Mouse (Mus musculus) heart, postnatal 14 days (tissue): Measurements from ENCODE around the gene Chchd6. TPM values are rescaled to one million over a fixed set of nuclear protein-coding genes. Genes with fewer than 3 reads are reported as not detected.

Experiments
- DNase-seq, 2 experiments: peaks; one replicate each; pipeline ENCODE4 v3.0.0; 2021 to 2022
- intact Hi-C: fragments of 180-260 bp; cut with DNase I; formaldehyde crosslinking; loops from one replicate; pipeline ENCODE4 v1.15.1; 2025
- total RNA-seq, 2 experiments: library from RNA; stranded (reverse); gene quantifications; 2 replicates each; pipeline ENCODE4 v1.2.3; 2021

Chchd6 gene
- total RNA-seq, 2 experiments from 2014 or later: 10.2 to 11.1 TPM

- intact Hi-C loops: no loop called here
- peak; percentile 45 to 58 for DNase-seq
Observed at GRCm38 (mm10) chr6:89461250-89462222, 133.9 kb downstream of the Chchd6 start.

- intact Hi-C loops: loop anchor here (5.0 kb wide), 1 partner anchor 93 kb away; no protein-coding TSS in a partner anchor
- DNase-seq: no peak
Observed at GRCm38 (mm10) chr6:89459634-89460033, 135.8 kb downstream of the Chchd6 start.

- DNase-seq: no peak
- intact Hi-C loops: loop anchor here (5.0 kb wide), 1 partner anchor 95 kb away; no protein-coding TSS in a partner anchor
Observed at GRCm38 (mm10) chr6:89457601-89458000, 137.9 kb downstream of the Chchd6 start.

GRCm38 (mm10) chr6:89456409-89456961, 139.0 kb downstream of the Chchd6 start:
- intact Hi-C loops: loop anchor here (5.0 kb wide), 1 partner anchor 96 kb away; no protein-coding TSS in a partner anchor
- DNase-seq: no peak

GRCm38 (mm10) chr6:89455523-89456000, 139.9 kb downstream of the Chchd6 start:
- intact Hi-C loops: loop anchor here (5.0 kb wide), 1 partner anchor 97 kb away; no protein-coding TSS in a partner anchor
- DNase-seq: peak in 1 of 2 experiments; percentile 41

GRCm38 (mm10) chr6:89454437-89454836, 141.0 kb downstream of the Chchd6 start:
- intact Hi-C loops: no loop called here
- no peak for DNase-seq

GRCm38 (mm10) chr6:89452976-89453674, 142.3 kb downstream of the Chchd6 start:
- intact Hi-C loops: no loop called here
- no peak for DNase-seq

- intact Hi-C loops: no loop called here
- no peak for DNase-seq
Observed at GRCm38 (mm10) chr6:89452356-89452755, 143.1 kb downstream of the Chchd6 start.

- no peak for DNase-seq
- intact Hi-C loops: no loop called here
Observed at GRCm38 (mm10) chr6:89448736-89449135, 146.7 kb downstream of the Chchd6 start.

GRCm38 (mm10) chr6:89440671-89441070, 154.8 kb downstream of the Chchd6 start:
- intact Hi-C loops: no loop called here
- DNase-seq: no peak

GRCm38 (mm10) chr6:89431920-89432482, 163.5 kb downstream of the Chchd6 start:
- no peak for DNase-seq
- intact Hi-C loops: no loop called here

GRCm38 (mm10) chr6:89430749-89431148, 164.7 kb downstream of the Chchd6 start:
- intact Hi-C loops: no loop called here
- DNase-seq: no peak

GRCm38 (mm10) chr6:89428661-89429375, 166.6 kb downstream of the Chchd6 start:
- no peak for DNase-seq
- intact Hi-C loops: no loop called here

- DNase-seq: no peak
- intact Hi-C loops: no loop called here
Observed at GRCm38 (mm10) chr6:89424461-89424860, 171.0 kb downstream of the Chchd6 start.

- intact Hi-C loops: no loop called here
- DNase-seq: no peak
Observed at GRCm38 (mm10) chr6:89422621-89423020, 172.8 kb downstream of the Chchd6 start.

GRCm38 (mm10) chr6:89421922-89422321, 173.5 kb downstream of the Chchd6 start:
- DNase-seq: no peak
- intact Hi-C loops: no loop called here

GRCm38 (mm10) chr6:89421503-89421902, 173.9 kb downstream of the Chchd6 start:
- DNase-seq: no peak
- intact Hi-C loops: no loop called here

GRCm38 (mm10) chr6:89420756-89421155, 174.7 kb downstream of the Chchd6 start:
- intact Hi-C loops: no loop called here

GRCm38 (mm10) chr6:89420110-89420509, 175.3 kb downstream of the Chchd6 start:
- intact Hi-C loops: no loop called here
- no peak for DNase-seq

More at GRCm38 (mm10) chr6:89420756-89421155, 174.7 kb downstream of the Chchd6 start:
- no peak for DNase-seq
